Mouse (Mus musculus) gastrocnemius, postnatal 4 days (tissue): ENCODE results near the gene Foxn1. TPM values are rescaled to one million over a fixed set of nuclear protein-coding genes. Genes with fewer than 3 reads are reported as not detected.

Source experiments
- DNase-seq, 2 experiments: peaks; one replicate each; pipeline ENCODE4 v3.0.0; 2021 to 2022; ENCODE audit warnings: low spot score in 2 of 2, mixed read lengths in 2 of 2
- total RNA-seq, 2 experiments: library from RNA; stranded (reverse); gene quantifications; 2 replicates each; pipeline ENCODE4 v1.2.3; 2021

Foxn1 gene
- total RNA-seq, 2 experiments from 2014 or later: not detected

DNA sequence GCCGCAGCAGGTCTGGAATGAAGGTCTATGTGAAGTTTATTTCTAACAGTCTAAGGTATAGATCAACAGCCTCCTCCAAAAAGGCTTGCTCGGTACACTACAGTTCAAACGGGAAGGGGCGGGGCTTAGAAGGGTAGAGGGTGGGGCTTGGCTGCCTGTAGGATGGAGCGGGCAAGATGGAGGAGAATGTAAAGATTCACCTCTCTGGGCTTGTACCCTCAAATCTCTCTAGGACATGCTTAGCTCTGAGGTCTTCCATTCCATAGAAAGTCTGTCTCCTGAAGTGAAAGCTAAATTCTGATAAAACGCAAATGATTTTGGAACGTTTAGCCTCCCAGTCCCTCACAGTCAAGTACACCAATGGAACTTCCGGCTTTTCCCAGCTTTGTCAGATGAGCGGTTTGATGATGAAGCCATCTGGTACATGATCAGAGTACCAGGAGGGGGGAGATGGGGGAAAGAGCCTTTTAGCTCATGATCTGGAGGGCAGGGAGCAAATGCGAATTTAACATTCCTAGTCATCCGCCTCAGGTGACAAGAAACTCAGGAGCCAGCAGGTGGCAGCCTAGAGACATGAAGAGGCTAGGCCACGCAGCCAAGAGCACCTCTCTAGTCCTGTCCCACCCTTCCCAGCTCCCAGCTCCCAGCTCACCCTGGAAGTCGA is 26.1 kb downstream of the Foxn1 start:
- peak in 1 of 2 experiments; percentile 75 for DNase-seq

DNA sequence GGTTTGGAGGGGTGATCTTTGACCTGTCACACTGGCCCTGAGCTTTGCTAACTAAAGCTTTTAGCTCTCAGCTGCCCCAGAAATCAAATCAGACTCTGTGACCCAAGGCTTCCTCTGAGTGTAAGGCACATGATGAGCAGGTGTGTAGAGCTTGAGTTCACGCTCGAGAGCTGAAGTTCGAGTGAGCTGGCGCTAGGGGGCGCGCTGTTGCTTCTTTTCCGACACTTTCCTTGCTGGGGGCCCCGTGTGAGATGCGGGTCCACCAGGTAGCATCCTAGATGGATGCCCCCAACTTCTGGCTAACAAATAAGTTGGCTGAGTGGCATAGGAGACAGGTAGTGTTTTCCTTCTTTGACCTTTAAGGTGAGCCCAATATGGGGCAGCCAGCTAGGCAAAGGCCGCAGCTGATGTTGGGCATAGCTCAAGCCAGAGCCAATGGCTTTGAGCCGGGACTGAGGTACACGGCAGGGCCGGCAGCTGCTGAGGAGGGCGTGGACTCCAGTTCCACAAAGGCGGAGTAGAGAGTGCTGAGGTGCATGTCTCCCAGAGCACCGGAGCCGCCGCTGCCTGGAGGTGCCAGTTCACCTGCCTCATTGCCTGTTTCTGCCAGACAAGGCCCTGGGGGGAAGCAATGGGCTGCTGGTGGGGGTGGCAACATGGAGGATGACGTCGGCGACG is 27.9 kb downstream of the Foxn1 start:
- DNase-seq: no peak

DNA sequence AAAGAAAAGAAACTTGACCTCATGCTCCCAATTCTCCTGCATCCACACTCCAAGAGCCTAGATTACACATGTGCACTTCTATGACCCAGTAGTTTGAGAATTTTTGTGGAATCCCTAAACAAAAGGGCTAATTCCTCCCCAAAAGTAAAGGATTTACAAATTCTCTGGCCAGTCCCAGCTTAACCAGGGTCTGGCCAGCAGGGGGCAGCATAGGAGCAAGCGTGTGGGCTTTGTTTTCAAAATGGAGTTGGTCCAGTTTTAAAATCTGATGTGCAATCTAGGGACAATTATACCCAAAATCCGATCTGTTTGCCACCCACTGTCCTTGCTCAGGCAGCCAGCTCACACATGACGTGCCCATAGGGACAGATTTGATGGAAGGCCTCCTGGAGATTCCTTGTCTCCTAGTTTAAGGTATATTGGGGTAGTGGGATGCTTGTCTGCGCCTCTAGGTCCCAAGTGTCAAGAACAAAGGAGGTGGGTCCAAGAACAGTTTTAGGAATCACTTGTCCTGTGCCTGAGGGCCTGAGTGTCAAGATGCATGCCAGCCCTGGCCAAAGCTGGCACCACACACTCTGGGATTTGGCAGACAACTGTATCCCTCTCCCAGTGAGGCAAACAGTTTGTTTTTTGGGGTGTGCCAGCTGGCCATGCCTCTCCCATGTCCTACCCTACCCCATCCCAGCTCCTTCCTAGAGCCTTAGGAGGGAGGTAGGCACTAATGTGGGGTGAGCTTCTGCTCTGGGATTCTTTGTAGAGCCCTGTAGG is 30.7 kb downstream of the Foxn1 start:
- DNase-seq: peak in 1 of 2 experiments; percentile 67

GRCm38 (mm10) chr11:78354905-78355304 is 31.5 kb downstream of the Foxn1 start:
- DNase-seq: no peak

DNA sequence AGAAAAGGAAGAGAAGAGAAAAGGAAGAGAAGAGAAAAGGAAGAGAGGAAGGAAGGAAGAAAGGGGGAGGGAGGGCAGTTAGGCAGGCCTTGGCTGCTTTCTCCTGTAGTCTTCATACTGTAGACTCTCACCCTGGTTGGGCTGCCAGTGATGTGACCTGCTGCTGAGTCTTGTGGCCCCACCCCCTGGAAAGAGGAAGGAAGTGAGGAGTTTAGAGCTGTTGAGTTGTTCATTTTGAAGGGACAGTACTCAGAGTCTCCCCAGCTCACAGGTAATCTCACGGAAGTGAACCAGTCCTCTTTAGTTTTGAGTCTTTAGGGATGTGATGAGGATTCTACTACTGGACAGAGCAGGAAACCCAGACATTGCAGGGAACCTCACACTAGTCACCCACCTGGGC is 33.3 kb downstream of the Foxn1 start:
- DNase-seq: no peak

- DNase-seq: no peak
These were observed 36.7 kb downstream of the Foxn1 start for GRCm38 (mm10) chr11:78349441-78350358.

GRCm38 (mm10) chr11:78348474-78348873 is 37.9 kb downstream of the Foxn1 start:
- no peak for DNase-seq

DNA sequence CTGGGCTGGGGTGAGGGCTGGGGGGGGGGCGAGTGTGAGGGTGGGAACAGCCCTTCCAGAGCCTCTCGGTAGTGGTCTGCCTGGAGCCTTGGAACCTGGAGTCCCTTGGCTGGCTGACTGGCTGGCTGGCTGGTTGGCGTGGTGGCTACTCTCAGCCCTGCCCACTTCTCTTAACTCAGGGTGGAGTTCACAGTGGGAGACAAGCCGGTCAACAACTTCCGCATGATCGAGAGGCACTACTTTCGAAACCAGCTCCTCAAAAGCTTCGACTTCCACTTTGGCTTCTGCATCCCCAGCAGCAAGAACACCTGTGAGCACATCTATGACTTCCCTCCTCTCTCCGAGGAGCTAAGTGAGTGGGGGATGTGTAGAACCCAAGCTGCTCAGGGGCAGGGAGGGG is 38.5 kb downstream of the Foxn1 start:
- no peak for DNase-seq

DNA sequence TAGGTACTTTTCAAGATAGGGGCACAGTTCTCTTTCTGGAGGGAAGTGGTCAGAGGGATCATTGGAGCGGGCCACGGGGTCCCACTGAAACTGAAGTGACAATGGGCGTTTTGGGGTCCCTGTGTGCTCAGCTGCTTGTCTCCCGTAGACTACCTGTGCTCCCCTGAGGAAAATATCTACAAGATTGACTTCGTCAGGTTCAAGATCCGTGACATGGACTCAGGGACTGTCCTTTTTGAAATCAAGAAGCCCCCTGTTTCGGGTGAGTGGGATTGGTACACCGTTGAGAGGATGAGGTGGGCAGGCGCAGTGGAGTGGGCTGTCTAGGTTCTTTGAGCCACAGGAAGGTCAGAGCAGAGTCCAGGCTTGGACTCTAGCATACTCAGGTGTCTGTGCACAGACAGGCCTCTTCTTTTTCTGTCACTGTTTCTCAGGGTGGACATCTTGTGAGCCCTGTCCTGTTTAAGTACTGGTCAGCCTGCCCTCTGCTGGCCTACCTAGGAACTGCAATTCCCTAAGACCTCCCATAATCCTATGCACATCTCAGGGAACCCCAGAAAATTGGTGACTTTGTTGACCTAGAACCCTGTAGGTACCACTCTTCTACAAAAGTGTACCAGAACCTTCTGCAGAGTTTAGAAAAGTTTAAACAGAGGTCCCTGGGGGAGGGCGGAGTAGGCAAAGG is 39.1 kb downstream of the Foxn1 start:
- DNase-seq: peak in 1 of 2 experiments; percentile 73

GRCm38 (mm10) chr11:78346326-78347069 is 39.9 kb downstream of the Foxn1 start:
- DNase-seq: no peak

GRCm38 (mm10) chr11:78345801-78346200 is 40.6 kb downstream of the Foxn1 start:
- DNase-seq: no peak

DNA sequence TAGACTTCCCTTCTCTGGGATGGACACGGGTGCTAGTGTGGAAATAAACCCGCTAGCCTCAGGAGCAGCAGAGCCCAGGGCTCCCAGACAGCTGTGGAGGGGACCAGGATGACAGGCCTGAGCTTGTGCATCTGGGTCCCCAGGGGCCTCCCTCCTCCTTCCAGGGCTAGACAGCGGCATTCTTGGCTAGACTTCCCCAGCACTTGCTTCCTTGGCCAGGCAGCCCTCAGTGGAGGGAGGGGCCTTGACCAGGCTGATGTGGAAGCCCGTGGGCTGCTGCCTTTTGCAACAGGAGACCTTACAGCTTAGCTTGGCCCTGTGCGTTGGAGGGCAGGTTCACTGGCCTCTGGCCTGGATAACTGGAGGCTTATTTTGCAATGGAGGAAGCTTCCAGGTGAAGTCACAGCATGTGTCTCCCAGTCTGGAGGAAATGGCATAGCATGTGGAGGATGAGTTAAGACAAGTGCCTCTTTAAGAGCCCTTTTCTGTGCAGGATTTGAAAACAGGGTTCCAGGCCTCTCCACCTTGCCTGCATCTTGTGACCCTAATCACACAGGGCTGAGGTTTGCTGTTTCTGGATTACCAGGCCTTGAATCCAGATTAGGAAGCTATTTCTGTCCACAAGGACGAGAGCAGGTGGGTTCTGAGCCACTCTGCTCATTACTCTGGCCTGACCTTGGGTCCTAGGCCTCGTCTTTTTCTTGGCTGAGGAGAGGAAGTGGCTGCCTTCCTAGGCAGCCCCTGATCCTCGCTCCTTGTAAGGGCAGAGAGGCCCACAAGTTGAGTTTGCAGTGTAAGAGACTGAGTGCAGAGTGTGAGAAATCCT is 41.3 kb downstream of the Foxn1 start:
- DNase-seq: peak in 1 of 2 experiments; percentile 80

- no peak for DNase-seq
These were observed 41.9 kb downstream of the Foxn1 start for GRCm38 (mm10) chr11:78344328-78344889.

GRCm38 (mm10) chr11:78343381-78344327 is 42.7 kb downstream of the Foxn1 start, which contains the start of gene Unc119:
Gene Unc119 (plus strand): TSS chr11:78343482.
- DNase-seq: peak; percentile 68 to 78

DNA sequence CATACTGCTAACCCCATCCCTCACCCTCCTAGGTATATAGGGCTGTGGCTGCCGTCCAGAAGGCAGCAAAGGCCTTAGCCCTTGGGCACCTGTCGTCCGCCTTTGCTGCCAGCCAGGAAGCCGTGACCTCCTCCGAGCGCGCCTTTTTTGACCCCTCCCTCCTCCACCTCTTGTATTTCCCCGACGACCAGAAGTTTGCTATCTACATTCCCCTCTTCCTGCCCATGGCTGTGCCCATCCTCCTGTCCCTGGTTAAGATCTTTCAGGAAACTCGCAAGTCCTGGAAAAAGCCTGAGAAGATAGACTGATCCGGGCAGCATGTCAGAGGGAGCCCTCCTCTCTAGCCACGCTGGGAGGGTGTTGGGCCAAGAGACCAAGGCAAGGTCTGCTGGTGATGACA is 44.7 kb downstream of the Foxn1 start:
- no peak for DNase-seq

DNA sequence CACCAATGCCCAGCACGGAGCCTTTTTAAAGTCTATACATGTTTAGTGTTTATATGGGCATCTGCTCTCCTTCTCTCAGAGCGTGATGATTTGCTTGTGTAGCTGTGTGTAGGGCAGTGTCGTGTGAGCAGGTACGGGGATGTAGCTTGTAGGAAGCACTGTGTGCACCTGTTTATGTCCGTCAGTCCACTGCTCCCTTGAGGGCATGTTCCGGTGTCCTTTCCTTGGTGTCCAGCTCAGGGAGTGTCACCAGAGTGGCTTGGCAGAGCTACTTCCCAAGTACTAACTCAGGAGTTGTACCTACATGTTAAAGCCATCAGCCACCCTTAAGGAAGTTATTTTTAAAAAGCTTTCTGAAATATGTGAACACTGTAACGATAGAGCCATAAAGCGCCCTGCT is 49.3 kb downstream of the Foxn1 start:
- no peak for DNase-seq

DNA sequence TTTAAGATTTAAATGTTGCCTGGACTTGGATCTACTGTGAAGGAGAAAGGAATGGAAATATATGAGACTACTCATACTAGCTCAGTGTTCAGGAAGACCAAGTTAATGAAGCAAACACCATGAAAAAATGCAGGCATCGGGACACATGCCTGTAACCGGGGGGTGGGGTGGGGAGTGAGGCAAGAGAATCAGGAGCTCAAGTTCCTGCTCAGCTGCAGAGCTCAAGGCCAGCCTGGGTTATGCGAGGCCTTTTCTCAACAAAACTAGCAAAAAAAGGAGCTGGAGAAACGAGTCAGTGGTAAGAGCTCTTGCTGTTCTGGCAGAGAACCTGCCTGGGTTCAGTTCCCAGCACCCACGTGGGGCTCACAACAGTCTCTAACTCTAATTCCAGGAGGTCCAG is 52.4 kb downstream of the Foxn1 start:
- no peak for DNase-seq
